Mouse (Mus musculus): ENCODE data around the gene Dpf3. TPM values are rescaled to one million over a fixed set of nuclear protein-coding genes. Genes with fewer than 3 reads are reported as not detected.

Dpf3 gene
- polyA plus RNA-seq, 1 experiment from 2014 or later: 4.2 TPM

GRCm38 (mm10) chr12:83229683-83230082 lies 257.8 kb downstream of the Dpf3 start:
- Histone ChIP-seq H3K4me2 (ENCODE audit: low read depth, low read length) (no peak overlapping the region), H3K4me1 (ENCODE audit: control insufficient read depth, insufficient read depth, low read length) (no peaks in the 10 kb centered on the region), H3K36me3 (ENCODE audit: control insufficient read depth, insufficient read depth, low read length) (no peaks in the 10 kb centered on the region), H3K4me3 (replicated peaks; ENCODE audit: low read length) (no peak overlapping the region), H3K9ac (ENCODE audit: low read length) (no peak overlapping the region), H3K9me3 (replicated peaks; ENCODE audit: control insufficient read depth, low read length) (no peaks in the 10 kb centered on the region), H3K27me3 (ENCODE audit: control insufficient read depth, insufficient read depth, low read length) (no peaks in the 10 kb centered on the region), H3K27ac (ENCODE audit: low read length) (no peak overlapping the region)
- WGBS: 82% methylated on average over 6 of the region's 6 CpGs
- no peak for ATAC-seq (ENCODE audit: insufficient read depth, low FRiP score)

DNA sequence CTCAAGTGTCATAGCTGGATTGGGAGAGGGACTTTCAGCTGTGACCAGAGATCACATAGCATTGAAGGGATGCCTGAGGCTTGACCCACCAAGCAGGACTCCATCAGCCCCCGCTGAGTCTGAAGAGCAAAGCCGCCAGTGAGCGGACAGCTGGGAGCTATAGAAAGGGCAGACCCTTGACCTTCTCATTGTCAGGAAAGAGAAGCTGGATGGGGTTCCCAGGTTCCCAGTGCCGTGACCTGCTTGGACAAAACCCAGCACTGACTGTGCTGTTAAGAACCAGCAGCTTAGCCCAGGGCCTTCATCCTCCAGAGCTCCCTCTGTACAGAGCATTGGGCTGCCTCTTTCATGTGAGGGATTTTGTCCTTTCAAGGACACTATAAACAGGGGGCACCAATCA lies 260.5 kb downstream of the Dpf3 start:
- Histone ChIP-seq H3K27me3 (ENCODE audit: control insufficient read depth, insufficient read depth, low read length) (no peaks in the 10 kb centered on the region), H3K9ac (ENCODE audit: low read length) (no peak overlapping the region), H3K27ac (ENCODE audit: low read length) (no peak overlapping the region), H3K9me3 (replicated peaks; ENCODE audit: control insufficient read depth, low read length) (no peaks in the 10 kb centered on the region), H3K4me1 (ENCODE audit: control insufficient read depth, insufficient read depth, low read length) (no peaks in the 10 kb centered on the region), H3K4me3 (replicated peaks; ENCODE audit: low read length) (no peak overlapping the region), H3K36me3 (ENCODE audit: control insufficient read depth, insufficient read depth, low read length) (no peaks in the 10 kb centered on the region), H3K4me2 (ENCODE audit: low read depth, low read length) (no peak overlapping the region)
- ATAC-seq (ENCODE audit: insufficient read depth, low FRiP score): no peak
- 74% methylated on average over 4 of the region's 4 CpGs for WGBS

DNA sequence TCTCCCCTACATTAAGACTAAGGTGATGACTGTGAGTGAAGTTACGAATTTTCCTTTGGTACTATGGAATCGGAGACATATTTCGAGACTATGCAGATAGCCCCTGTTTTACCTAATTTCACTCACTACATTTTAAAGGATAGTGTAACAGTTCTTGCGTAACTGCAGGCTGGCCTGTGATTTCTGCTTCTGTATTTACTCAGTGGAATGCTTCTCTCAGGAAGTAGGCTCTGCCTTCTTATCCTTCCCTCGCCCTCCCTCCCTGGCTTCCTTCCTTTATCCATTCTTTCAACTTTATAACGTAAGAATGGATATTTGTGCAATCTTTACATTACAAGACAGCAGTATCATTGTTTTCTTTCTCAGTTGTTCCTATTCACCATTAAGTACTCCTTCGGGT lies 266.6 kb downstream of the Dpf3 start:
- no peak overlapping the region for H3K4me3 ChIP-seq (replicated peaks; ENCODE audit: low read length)
- ATAC-seq (ENCODE audit: insufficient read depth, low FRiP score): no peak

GRCm38 (mm10) chr12:83213879-83214341 lies 273.6 kb downstream of the Dpf3 start:
- Histone ChIP-seq H3K27ac (ENCODE audit: low read length) (no peak overlapping the region), H3K4me1 (ENCODE audit: control insufficient read depth, insufficient read depth, low read length) (peaks cover 8% of the 10 kb centered on the region), H3K9me3 (replicated peaks; ENCODE audit: control insufficient read depth, low read length) (no peaks in the 10 kb centered on the region), H3K4me3 (replicated peaks; ENCODE audit: low read length) (no peak overlapping the region), H3K27me3 (ENCODE audit: control insufficient read depth, insufficient read depth, low read length) (no peaks in the 10 kb centered on the region), H3K9ac (ENCODE audit: low read length) (no peak overlapping the region), H3K36me3 (ENCODE audit: control insufficient read depth, insufficient read depth, low read length) (no peaks in the 10 kb centered on the region), H3K4me2 (ENCODE audit: low read depth, low read length) (no peak overlapping the region)
- WGBS: 52% methylated on average over 6 of the region's 6 CpGs
- no peak for ATAC-seq (ENCODE audit: insufficient read depth, low FRiP score)

More for the DNA sequence above, 266.6 kb downstream of the Dpf3 start:
- Histone ChIP-seq H3K9me3 (replicated peaks; ENCODE audit: control insufficient read depth, low read length) (no peaks in the 10 kb centered on the region), H3K36me3 (ENCODE audit: control insufficient read depth, insufficient read depth, low read length) (no peaks in the 10 kb centered on the region), H3K4me1 (ENCODE audit: control insufficient read depth, insufficient read depth, low read length) (no peaks in the 10 kb centered on the region), H3K4me2 (ENCODE audit: low read depth, low read length) (no peak overlapping the region), H3K27ac (ENCODE audit: low read length) (no peak overlapping the region), H3K9ac (ENCODE audit: low read length) (no peak overlapping the region), H3K27me3 (ENCODE audit: control insufficient read depth, insufficient read depth, low read length) (no peaks in the 10 kb centered on the region)
- WGBS: 59% methylated on average over 7 of the region's 7 CpGs

DNA sequence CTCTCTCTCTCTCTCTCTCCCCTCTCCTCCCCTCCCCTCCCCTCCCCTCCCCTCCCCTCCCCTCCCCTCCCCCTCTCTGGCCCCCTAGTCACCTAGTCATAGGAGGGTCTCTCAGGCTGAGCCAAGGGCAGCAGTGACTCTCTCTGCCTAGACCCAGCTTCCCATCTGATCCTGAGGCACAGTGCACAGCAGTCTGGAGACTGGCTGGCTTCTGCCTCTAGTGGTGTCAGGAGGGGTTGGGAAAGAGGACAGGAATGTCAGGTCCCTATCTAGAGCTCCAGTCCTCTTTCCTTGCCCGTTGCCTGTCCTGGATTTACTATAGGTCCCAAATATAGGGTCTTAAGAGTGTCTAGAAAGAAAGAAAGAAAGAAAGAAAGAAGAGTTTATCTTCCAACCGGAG lies 275.5 kb downstream of the Dpf3 start:
- no peak overlapping the region for H3K9ac ChIP-seq (ENCODE audit: low read length)
- 80% methylated on average over 2 of the region's 2 CpGs for WGBS
- H3K9me3 ChIP-seq (replicated peaks; ENCODE audit: control insufficient read depth, low read length): no peaks in the 10 kb centered on the region
- H3K4me1 ChIP-seq (ENCODE audit: control insufficient read depth, insufficient read depth, low read length): peaks cover 8% of the 10 kb centered on the region
- no peaks in the 10 kb centered on the region for H3K36me3 ChIP-seq (ENCODE audit: control insufficient read depth, insufficient read depth, low read length)
- no peaks in the 10 kb centered on the region for H3K27me3 ChIP-seq (ENCODE audit: control insufficient read depth, insufficient read depth, low read length)
- H3K27ac ChIP-seq (ENCODE audit: low read length): no peak overlapping the region
- ATAC-seq (ENCODE audit: insufficient read depth, low FRiP score): no peak
- no peak overlapping the region for H3K4me2 ChIP-seq (ENCODE audit: low read depth, low read length)
- no peak overlapping the region for H3K4me3 ChIP-seq (replicated peaks; ENCODE audit: low read length)

DNA sequence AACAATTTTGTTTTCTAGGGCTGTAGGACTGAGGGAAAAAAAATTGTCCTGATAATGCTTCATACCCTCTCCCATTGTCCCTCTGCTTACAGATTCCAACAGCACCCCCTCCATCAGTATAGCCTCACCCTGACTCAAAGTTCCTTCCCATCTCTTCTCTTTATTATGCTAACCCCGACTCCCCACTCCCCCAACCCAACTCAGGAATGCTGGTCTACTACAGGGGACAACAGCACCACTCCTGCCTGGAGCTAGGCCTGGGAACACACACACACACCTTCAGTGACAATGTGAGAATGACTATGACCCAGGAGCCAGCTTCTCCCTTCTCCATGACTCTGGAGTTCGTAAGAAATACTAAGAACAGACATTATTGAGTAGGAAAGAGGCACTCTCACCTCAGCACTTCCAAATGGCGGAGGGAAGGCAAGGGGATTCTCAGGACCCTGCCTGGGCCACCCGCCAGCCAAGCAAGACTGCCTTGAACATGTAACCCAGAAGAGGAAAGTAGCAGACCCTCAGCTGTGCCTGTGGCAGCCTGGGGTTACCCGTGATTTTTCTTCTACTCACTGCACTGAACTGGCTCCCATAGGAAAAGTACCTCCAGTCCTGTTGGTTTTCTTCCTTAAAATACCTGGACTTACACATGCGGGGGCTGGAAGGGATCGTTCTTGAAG lies 276.2 kb downstream of the Dpf3 start:
- H3K4me2 ChIP-seq (ENCODE audit: low read depth, low read length): no peak overlapping the region
- no peaks in the 10 kb centered on the region for H3K36me3 ChIP-seq (ENCODE audit: control insufficient read depth, insufficient read depth, low read length)
- H3K4me1 ChIP-seq (ENCODE audit: control insufficient read depth, insufficient read depth, low read length): peaks cover 8% of the 10 kb centered on the region
- no peak overlapping the region for H3K9ac ChIP-seq (ENCODE audit: low read length)
- no peak for ATAC-seq (ENCODE audit: insufficient read depth, low FRiP score)
- H3K27me3 ChIP-seq (ENCODE audit: control insufficient read depth, insufficient read depth, low read length): no peaks in the 10 kb centered on the region
- H3K4me3 ChIP-seq (replicated peaks; ENCODE audit: low read length): no peak overlapping the region
- no peak overlapping the region for H3K27ac ChIP-seq (ENCODE audit: low read length)
- 71% methylated on average over 7 of the region's 7 CpGs for WGBS
- no peaks in the 10 kb centered on the region for H3K9me3 ChIP-seq (replicated peaks; ENCODE audit: control insufficient read depth, low read length)

DNA sequence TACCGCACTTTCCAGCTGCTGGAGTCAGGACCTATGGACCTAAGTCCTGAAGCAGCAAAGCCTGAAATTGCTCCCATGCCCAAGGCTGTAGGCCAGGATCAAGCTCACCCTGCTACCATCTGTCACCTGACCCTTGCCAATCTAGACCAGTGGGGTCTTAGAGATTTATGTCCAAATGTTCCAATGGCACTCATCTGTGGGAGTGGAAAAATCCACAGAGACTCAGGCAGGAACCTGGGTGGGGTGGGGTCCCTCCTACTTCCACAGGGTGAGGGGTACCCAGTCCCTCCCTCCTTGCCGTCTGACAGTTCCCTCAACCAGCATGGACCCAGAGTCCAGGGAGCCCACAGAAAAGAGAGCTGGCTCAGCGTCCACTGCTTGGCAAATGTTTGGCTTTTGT lies 276.8 kb downstream of the Dpf3 start:
- ATAC-seq (ENCODE audit: insufficient read depth, low FRiP score): no peak
- no peak overlapping the region for H3K4me2 ChIP-seq (ENCODE audit: low read depth, low read length)
- peaks cover 8% of the 10 kb centered on the region for H3K4me1 ChIP-seq (ENCODE audit: control insufficient read depth, insufficient read depth, low read length)
- no peaks in the 10 kb centered on the region for H3K36me3 ChIP-seq (ENCODE audit: control insufficient read depth, insufficient read depth, low read length)
- no peak overlapping the region for H3K27ac ChIP-seq (ENCODE audit: low read length)
- H3K9me3 ChIP-seq (replicated peaks; ENCODE audit: control insufficient read depth, low read length): no peaks in the 10 kb centered on the region
- H3K9ac ChIP-seq (ENCODE audit: low read length): no peak overlapping the region
- H3K4me3 ChIP-seq (replicated peaks; ENCODE audit: low read length): no peak overlapping the region
- 76% methylated on average over 3 of the region's 3 CpGs for WGBS
- H3K27me3 ChIP-seq (ENCODE audit: control insufficient read depth, insufficient read depth, low read length): no peaks in the 10 kb centered on the region

- no peak for ATAC-seq (ENCODE audit: insufficient read depth, low FRiP score)
- H3K9ac ChIP-seq (ENCODE audit: low read length): no peak overlapping the region
- H3K36me3 ChIP-seq (ENCODE audit: control insufficient read depth, insufficient read depth, low read length): no peaks in the 10 kb centered on the region
- H3K4me1 ChIP-seq (ENCODE audit: control insufficient read depth, insufficient read depth, low read length): peaks cover 8% of the 10 kb centered on the region
- WGBS: 61% methylated on average over 5 of the region's 5 CpGs
- H3K27ac ChIP-seq (ENCODE audit: low read length): no peak overlapping the region
- no peaks in the 10 kb centered on the region for H3K9me3 ChIP-seq (replicated peaks; ENCODE audit: control insufficient read depth, low read length)
- H3K27me3 ChIP-seq (ENCODE audit: control insufficient read depth, insufficient read depth, low read length): no peaks in the 10 kb centered on the region
- no peak overlapping the region for H3K4me3 ChIP-seq (replicated peaks; ENCODE audit: low read length)
- no peak overlapping the region for H3K4me2 ChIP-seq (ENCODE audit: low read depth, low read length)
These were observed 277.2 kb downstream of the Dpf3 start for GRCm38 (mm10) chr12:83210294-83210693.

- H3K9ac ChIP-seq (ENCODE audit: low read length): no peak overlapping the region
- ATAC-seq (ENCODE audit: insufficient read depth, low FRiP score): peak; percentile 51; the same call in 1 of the 2 replicates
- no peak overlapping the region for H3K27ac ChIP-seq (ENCODE audit: low read length)
- H3K4me3 ChIP-seq (replicated peaks; ENCODE audit: low read length): no peak overlapping the region
- 27% methylated on average over 6 of the region's 6 CpGs for WGBS
- H3K4me2 ChIP-seq (ENCODE audit: low read depth, low read length): no peak overlapping the region
- H3K9me3 ChIP-seq (replicated peaks; ENCODE audit: control insufficient read depth, low read length): no peaks in the 10 kb centered on the region
- H3K36me3 ChIP-seq (ENCODE audit: control insufficient read depth, insufficient read depth, low read length): no peaks in the 10 kb centered on the region
- H3K27me3 ChIP-seq (ENCODE audit: control insufficient read depth, insufficient read depth, low read length): no peaks in the 10 kb centered on the region
- peaks cover 8% of the 10 kb centered on the region for H3K4me1 ChIP-seq (ENCODE audit: control insufficient read depth, insufficient read depth, low read length)
These were observed 278.1 kb downstream of the Dpf3 start for GRCm38 (mm10) chr12:83209461-83209860.

Data from stomach, embryonic 16.5 days (tissue).